In the genomic region with DNA sequence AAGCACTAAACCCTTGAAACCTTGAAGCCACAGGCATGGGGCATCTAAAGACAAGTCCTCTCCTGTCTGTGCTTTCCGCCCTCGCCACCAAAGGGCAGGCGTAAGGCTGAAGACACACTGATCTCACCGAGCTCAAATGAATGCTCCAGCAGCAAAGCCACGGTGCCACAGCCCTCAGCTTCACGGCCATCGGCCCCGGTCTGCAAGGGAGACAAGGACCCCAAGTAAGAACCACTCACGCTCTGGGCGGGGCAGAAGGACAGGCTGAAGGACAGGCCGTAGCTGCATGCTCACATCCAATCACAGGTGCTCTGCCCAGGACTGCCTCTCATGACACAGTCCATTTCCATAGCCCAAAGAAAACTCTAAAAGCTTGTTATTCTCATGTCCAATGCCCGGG, we compare ENCODE assay signal across 11 mouse cellular contexts. TPM values are rescaled to one million over a fixed set of nuclear protein-coding genes. Genes with fewer than 3 reads are reported as not detected.
DNase-seq lines count a peak whose midpoint lies in the region; ATAC-seq and TF ChIP-seq lines count a peak whose summit lies in the region.
"Had no signal": no experiment of that assay in that cellular context is flagged by ENCODE, and none has a peak within 500 bp of the region (broad histone marks: within the 10 kb centered on the region; RNA-seq: fewer than 3 reads in every experiment).

No protein-coding gene starts in this region.

- peak overlapping the region; percentile 83 for H3K4me2 ChIP-seq in forebrain, embryonic 13.5 days
- H3K4me2 ChIP-seq in forebrain, embryonic 11.5 days (ENCODE audit: low read depth, low read length, severe bottlenecking), result no peak overlapping the region
- H3K4me2 ChIP-seq in neural tube, embryonic 12.5 days (replicated peaks), result peak overlapping the region; percentile 85
- H3K4me2 ChIP-seq in hindbrain, embryonic 15.5 days, result peak overlapping the region; percentile 88
- no peak overlapping the region for H3K4me2 ChIP-seq in midbrain, postnatal 0 days (ENCODE audit: low read depth, low read length, poor library complexity, severe bottlenecking)

- H3K36me3 ChIP-seq in forebrain, embryonic 13.5 days (ENCODE audit: poor library complexity, severe bottlenecking), result peaks cover 46% of the 10 kb centered on the region
- H3K36me3 ChIP-seq in forebrain, embryonic 11.5 days (ENCODE audit: control insufficient read depth, insufficient read depth, low read length), result peaks cover 4% of the 10 kb centered on the region; the same call in 1 of the 2 replicates
- H3K36me3 ChIP-seq in neural tube, embryonic 12.5 days, result peaks cover 38% of the 10 kb centered on the region
- H3K36me3 ChIP-seq in hindbrain, embryonic 15.5 days, result peaks cover 35% of the 10 kb centered on the region
- H3K36me3 ChIP-seq in midbrain, postnatal 0 days (ENCODE audit: insufficient read depth, low read length), result peaks cover 32% of the 10 kb centered on the region

- H3K27me3 ChIP-seq in forebrain, embryonic 13.5 days, result no peaks in the 10 kb centered on the region
- no peaks in the 10 kb centered on the region for H3K27me3 ChIP-seq in forebrain, embryonic 11.5 days (ENCODE audit: control insufficient read depth, insufficient read depth, low read length)
- H3K27me3 ChIP-seq in neural tube, embryonic 12.5 days (replicated peaks), result no peaks in the 10 kb centered on the region
- H3K27me3 ChIP-seq in hindbrain, embryonic 15.5 days, result no peaks in the 10 kb centered on the region
- H3K27me3 ChIP-seq in midbrain, postnatal 0 days (ENCODE audit: insufficient read depth, low read length), result no peaks in the 10 kb centered on the region

- ATAC-seq in forebrain, embryonic 13.5 days, result no peak
- ATAC-seq in forebrain, embryonic 11.5 days (replicated peaks; ENCODE audit: low FRiP score), result no peak
- no peak for ATAC-seq in neural tube, embryonic 12.5 days (ENCODE audit: low FRiP score, low read depth)
- no peak for ATAC-seq in hindbrain, embryonic 15.5 days (ENCODE audit: low FRiP score, low read depth)
- no peak for ATAC-seq in midbrain, postnatal 0 days (ENCODE audit: low FRiP score)

- H3K9me3 ChIP-seq in forebrain, embryonic 13.5 days (replicated peaks), result no peaks in the 10 kb centered on the region
- H3K9me3 ChIP-seq in forebrain, embryonic 11.5 days (ENCODE audit: control insufficient read depth, low read length), result no peaks in the 10 kb centered on the region
- H3K9me3 ChIP-seq in neural tube, embryonic 12.5 days, result no peaks in the 10 kb centered on the region
- H3K9me3 ChIP-seq in hindbrain, embryonic 15.5 days, result no peaks in the 10 kb centered on the region
- no peaks in the 10 kb centered on the region for H3K9me3 ChIP-seq in midbrain, postnatal 0 days (ENCODE audit: low read length)

- DNase-seq in forebrain, embryonic 11.5 days (ENCODE audit: low spot score), result no peak
- DNase-seq in neural tube, embryonic 10.5 days (ENCODE audit: extremely low spot score, low spot score), result no peak
- DNase-seq in midbrain, postnatal 0 days (ENCODE audit: low spot score), result no peak
- no peak for DNase-seq in adipocyte (ENCODE audit: low spot score)
- DNase-seq in ovary, postnatal 10 days (ENCODE audit: low spot score), result no peak
- DNase-seq: kidney, adult 9 months had no signal

- H3K9ac ChIP-seq in forebrain, embryonic 13.5 days, result peak overlapping the region; percentile 93; the same call in 1 of the 2 replicates
- no peak overlapping the region for H3K9ac ChIP-seq in forebrain, embryonic 11.5 days (ENCODE audit: low read length)
- H3K9ac ChIP-seq in neural tube, embryonic 12.5 days, result no peak overlapping the region
- H3K9ac ChIP-seq in hindbrain, embryonic 15.5 days, result no peak overlapping the region
- peak overlapping the region; percentile 95; the same call in 1 of the 2 replicates for H3K9ac ChIP-seq in midbrain, postnatal 0 days (replicated peaks; ENCODE audit: low read length, poor library complexity, severe bottlenecking)

- H3K4me1 ChIP-seq in forebrain, embryonic 13.5 days, result peaks cover 32% of the 10 kb centered on the region
- peaks cover 7% of the 10 kb centered on the region for H3K4me1 ChIP-seq in forebrain, embryonic 11.5 days (replicated peaks; ENCODE audit: control insufficient read depth, insufficient read depth, low read length)
- H3K4me1 ChIP-seq in neural tube, embryonic 12.5 days, result peaks cover 18% of the 10 kb centered on the region
- H3K4me1 ChIP-seq in hindbrain, embryonic 15.5 days (replicated peaks), result peaks cover 25% of the 10 kb centered on the region
- peaks cover 8% of the 10 kb centered on the region for H3K4me1 ChIP-seq in midbrain, postnatal 0 days (ENCODE audit: insufficient read depth, low read length)

- 93% methylated on average over 12 of the region's 12 CpGs for WGBS in forebrain, embryonic 13.5 days
- whole genome bisulfite sequencing in forebrain, embryonic 11.5 days, result 92% methylated on average over 12 of the region's 12 CpGs
- 90% methylated on average over 12 of the region's 12 CpGs for WGBS in neural tube, embryonic 12.5 days
- WGBS in hindbrain, embryonic 15.5 days, result 93% methylated on average over 12 of the region's 12 CpGs
- WGBS in midbrain, postnatal 0 days, result 96% methylated on average over 12 of the region's 12 CpGs

- H3K4me3 ChIP-seq in forebrain, embryonic 13.5 days, result 0 out of 2 replicates have a peak overlapping the region, but pooled peaks have one; percentile 80
- H3K4me3 ChIP-seq in forebrain, embryonic 11.5 days (ENCODE audit: low read depth, low read length), result no peak overlapping the region
- no peak overlapping the region for H3K4me3 ChIP-seq in neural tube, embryonic 12.5 days
- H3K4me3 ChIP-seq in hindbrain, embryonic 15.5 days, result peak overlapping the region; percentile 86; the same call in 1 of the 2 replicates
- 0 out of 2 replicates have a peak overlapping the region, but pooled peaks have one; percentile 70 for H3K4me3 ChIP-seq in midbrain, postnatal 0 days (ENCODE audit: low read depth, low read length)

- no peak overlapping the region for H3K27ac ChIP-seq in forebrain, embryonic 13.5 days
- H3K27ac ChIP-seq in forebrain, embryonic 11.5 days (ENCODE audit: low read depth, low read length), result no peak overlapping the region
- no peak overlapping the region for H3K27ac ChIP-seq in neural tube, embryonic 12.5 days
- no peak overlapping the region for H3K27ac ChIP-seq in hindbrain, embryonic 15.5 days (replicated peaks)
- H3K27ac ChIP-seq in midbrain, postnatal 0 days (ENCODE audit: low read depth, low read length), result no peak overlapping the region

- TF ChIP-seq CTCF in midbrain, postnatal 0 days (IDR thresholded peaks at IDR 0.05), result no peak

RNA-seq across cellular contexts. Expression of a gene that starts 1.6 kb away (rescaled TPM):
- 101 and 106 TPM in 2 replicates for polyA plus RNA-seq in forebrain, embryonic 13.5 days (2015; fragmentation: Nextera tagmentation; extraction: Ambion mirVana)
- 115 and 124 TPM in 2 replicates for polyA plus RNA-seq in forebrain, embryonic 11.5 days (2014; fragmentation: Nextera tagmentation; extraction: Ambion mirVana)
- 135 and 136 TPM in 2 replicates for polyA plus RNA-seq in neural tube, embryonic 12.5 days (2016; fragmentation: Nextera tagmentation; extraction: Ambion mirVana)
- polyA plus RNA-seq in hindbrain, embryonic 15.5 days (2015; fragmentation: Nextera tagmentation; extraction: Ambion mirVana), result 148 and 165 TPM in 2 replicates
- total RNA-seq in midbrain, postnatal 0 days (2014; rRNA removed), result 247 and 273 TPM in 2 replicates
- polyA plus RNA-seq in midbrain, postnatal 0 days (2015; fragmentation: Nextera tagmentation; extraction: Ambion mirVana), result 150 and 154 TPM in 2 replicates

RNA-seq across cellular contexts. Expression of a gene that starts 1.7 kb away (rescaled TPM):
- 30.1 and 35.0 TPM in 2 replicates for polyA plus RNA-seq in forebrain, embryonic 13.5 days (2015; fragmentation: Nextera tagmentation; extraction: Ambion mirVana)
- polyA plus RNA-seq in forebrain, embryonic 11.5 days (2014; fragmentation: Nextera tagmentation; extraction: Ambion mirVana), result 22.3 and 25.3 TPM in 2 replicates
- polyA plus RNA-seq in neural tube, embryonic 12.5 days (2016; fragmentation: Nextera tagmentation; extraction: Ambion mirVana), result 26.3 and 28.1 TPM in 2 replicates
- polyA plus RNA-seq in hindbrain, embryonic 15.5 days (2015; fragmentation: Nextera tagmentation; extraction: Ambion mirVana), result 21.3 and 23.6 TPM in 2 replicates
- 18.5 and 19.3 TPM in 2 replicates for total RNA-seq in midbrain, postnatal 0 days (2014; rRNA removed)
- polyA plus RNA-seq in midbrain, postnatal 0 days (2015; fragmentation: Nextera tagmentation; extraction: Ambion mirVana), result 23.8 and 27.7 TPM in 2 replicates
- total RNA-seq: common myeloid progenitor, adult 5-6 weeks had no signal

RNA-seq across cellular contexts. Expression of a gene that starts 26.9 kb away (rescaled TPM):
- 49.0 and 56.1 TPM in 2 replicates for polyA plus RNA-seq in forebrain, embryonic 13.5 days (2015; fragmentation: Nextera tagmentation; extraction: Ambion mirVana)
- polyA plus RNA-seq in forebrain, embryonic 11.5 days (2014; fragmentation: Nextera tagmentation; extraction: Ambion mirVana), result 60.9 and 68.9 TPM in 2 replicates
- polyA plus RNA-seq in neural tube, embryonic 12.5 days (2016; fragmentation: Nextera tagmentation; extraction: Ambion mirVana), result 61.5 and 61.7 TPM in 2 replicates
- 44.0 and 45.7 TPM in 2 replicates for polyA plus RNA-seq in hindbrain, embryonic 15.5 days (2015; fragmentation: Nextera tagmentation; extraction: Ambion mirVana)
- total RNA-seq in midbrain, postnatal 0 days (2014; rRNA removed), result 25.5 and 38.5 TPM in 2 replicates
- 22.7 and 25.4 TPM in 2 replicates for polyA plus RNA-seq in midbrain, postnatal 0 days (2015; fragmentation: Nextera tagmentation; extraction: Ambion mirVana)

RNA-seq across cellular contexts. Expression of a gene that starts 29.5 kb away (rescaled TPM):
- polyA plus RNA-seq in forebrain, embryonic 13.5 days (2015; fragmentation: Nextera tagmentation; extraction: Ambion mirVana), result 3.8 and 4.0 TPM in 2 replicates
- polyA plus RNA-seq in forebrain, embryonic 11.5 days (2014; fragmentation: Nextera tagmentation; extraction: Ambion mirVana), result 2.6 and 2.9 TPM in 2 replicates
- polyA plus RNA-seq in neural tube, embryonic 12.5 days (2016; fragmentation: Nextera tagmentation; extraction: Ambion mirVana), result 1.3 and 3.8 TPM in 2 replicates
- 3.7 and 5.0 TPM in 2 replicates for polyA plus RNA-seq in hindbrain, embryonic 15.5 days (2015; fragmentation: Nextera tagmentation; extraction: Ambion mirVana)
- 7.1 and 11.8 TPM in 2 replicates for total RNA-seq in midbrain, postnatal 0 days (2014; rRNA removed)
- polyA plus RNA-seq in midbrain, postnatal 0 days (2015; fragmentation: Nextera tagmentation; extraction: Ambion mirVana), result 2.1 and 3.7 TPM in 2 replicates
- total RNA-seq: common myeloid progenitor, adult 5-6 weeks; megakaryocyte-erythroid progenitor cell, adult 5-6 weeks had no signal

RNA-seq across cellular contexts. Expression of a gene that starts 29.8 kb away (rescaled TPM):
- polyA plus RNA-seq in forebrain, embryonic 13.5 days (2015; fragmentation: Nextera tagmentation; extraction: Ambion mirVana), result 0.13 and 0.14 TPM in 2 replicates
- 0.23 TPM in 1 of 2 replicates, not detected in the other for polyA plus RNA-seq in forebrain, embryonic 11.5 days (2014; fragmentation: Nextera tagmentation; extraction: Ambion mirVana)
- 0.11 and 0.14 TPM in 2 replicates for polyA plus RNA-seq in neural tube, embryonic 12.5 days (2016; fragmentation: Nextera tagmentation; extraction: Ambion mirVana)
- 0.10 and 0.18 TPM in 2 replicates for polyA plus RNA-seq in hindbrain, embryonic 15.5 days (2015; fragmentation: Nextera tagmentation; extraction: Ambion mirVana)
- 0.27 and 0.38 TPM in 2 replicates for total RNA-seq in midbrain, postnatal 0 days (2014; rRNA removed)
- polyA plus RNA-seq in midbrain, postnatal 0 days (2015; fragmentation: Nextera tagmentation; extraction: Ambion mirVana), result 0.28 and 0.34 TPM in 2 replicates
- total RNA-seq: common myeloid progenitor, adult 5-6 weeks had no signal

Comparison
In these comparisons a context has a peak if more than half of its experiments do, and no peak if none do; other contexts are left out.
1. H3K4me2 ChIP-seq: peak in forebrain, embryonic 13.5 days (single experiment), neural tube, embryonic 12.5 days (single experiment) and hindbrain, embryonic 15.5 days (single experiment); none in forebrain, embryonic 11.5 days (single experiment) and midbrain, postnatal 0 days (single experiment).
2. H3K4me3 ChIP-seq: peak in forebrain, embryonic 13.5 days (single experiment), hindbrain, embryonic 15.5 days (single experiment) and midbrain, postnatal 0 days (single experiment); none in forebrain, embryonic 11.5 days (single experiment) and neural tube, embryonic 12.5 days (single experiment).
3. H3K9ac ChIP-seq: peak in forebrain, embryonic 13.5 days (single experiment) and midbrain, postnatal 0 days (single experiment); none in forebrain, embryonic 11.5 days (single experiment), neural tube, embryonic 12.5 days (single experiment) and hindbrain, embryonic 15.5 days (single experiment).